Mouse (Mus musculus) testis, adult 2 months (tissue): ENCODE measurements around the gene Rab3d.

Experiments used
- CTCF ChIP-seq: fragments of 200-500 bp; IDR thresholded peaks from 2 replicates; pipeline ENCODE4 v1.5.1; 2012; ENCODE audit warnings: low read depth, mild to moderate bottlenecking, inconsistent platforms, low read length, moderate library complexity; ENCODE audit not compliant: control insufficient read depth, insufficient read depth, insufficient replicate concordance
- POLR2A ChIP-seq: fragments of 200-500 bp; IDR thresholded peaks from 2 replicates; pipeline ENCODE4 v1.6.1; 2012; ENCODE audit warnings: low read depth, mild to moderate bottlenecking, inconsistent platforms, low read length, moderate library complexity; ENCODE audit not compliant: control insufficient read depth

DNA sequence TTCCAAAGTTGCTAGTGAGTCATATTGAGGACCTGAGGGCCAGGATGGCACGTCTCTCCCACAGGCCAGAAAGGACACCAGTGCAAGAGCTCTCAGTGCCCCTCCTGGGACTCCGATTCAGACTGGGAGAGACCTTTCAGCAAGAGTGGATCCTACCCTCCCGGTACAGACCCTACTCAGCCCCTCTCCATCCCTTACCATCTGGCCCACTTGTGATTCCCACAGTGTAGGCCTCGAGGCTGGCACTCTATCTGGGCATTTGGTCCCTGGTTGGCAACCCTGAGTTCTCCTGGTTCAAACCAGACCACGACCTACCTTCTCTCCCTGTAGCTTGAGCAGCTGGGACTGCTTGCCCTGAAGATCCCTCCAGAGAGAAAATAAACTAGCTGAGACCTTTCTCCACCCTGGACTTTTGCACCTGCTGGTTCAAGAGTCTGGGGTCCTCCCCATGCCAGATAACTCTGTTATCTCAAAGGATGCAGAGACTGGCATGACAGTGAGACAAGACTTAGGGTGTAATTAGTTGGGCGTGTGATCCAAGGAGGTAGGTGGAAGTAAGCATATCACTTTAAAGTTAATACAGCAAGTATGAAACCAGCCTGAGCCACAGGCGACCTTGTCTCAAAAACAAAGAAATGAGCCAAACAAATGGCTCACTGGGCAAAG, 17.6 kb upstream of the Rab3d start:
- no peak for TF ChIP-seq CTCF
- TF ChIP-seq POLR2A = no peak
